Mouse (Mus musculus) frontal cortex, postnatal 36 days (tissue): ENCODE measurements at regions not wholly inside any gene's neighbourhood (a gene's known extent, or its start where the extent isn't known, plus 50 kb on each side); places are given as distances from the start of the nearest gene placed in this dataset.
A peak's percentile ranks its signal among the peaks of the same experiment; 100 is the strongest.

Source experiments
- DNase-seq, 2 experiments: peaks; one replicate each; pipeline ENCODE4 v3.0.0; 2022; ENCODE audit warnings: low spot score in 2 of 2

DNA sequence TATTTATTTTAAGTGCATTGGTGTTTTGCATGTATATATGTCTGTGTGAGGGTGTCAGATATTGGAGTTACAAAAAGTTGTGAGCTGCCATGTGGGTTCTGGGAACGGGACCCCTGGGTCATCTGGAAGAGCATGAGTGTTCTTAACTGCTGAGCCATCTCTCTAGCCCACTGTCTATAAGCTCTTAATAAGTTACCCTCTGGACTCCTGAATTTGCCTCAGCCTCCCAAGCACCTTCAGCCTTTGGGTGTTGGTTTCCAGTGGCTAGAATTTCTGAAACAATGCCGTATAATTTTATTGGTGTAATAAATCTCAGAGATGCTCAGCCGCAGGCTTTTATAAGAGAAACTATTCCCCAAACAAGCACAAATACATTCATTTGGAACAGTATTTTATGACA lies 75.0 kb downstream of the Nat3 start:
- no peak for DNase-seq

DNA sequence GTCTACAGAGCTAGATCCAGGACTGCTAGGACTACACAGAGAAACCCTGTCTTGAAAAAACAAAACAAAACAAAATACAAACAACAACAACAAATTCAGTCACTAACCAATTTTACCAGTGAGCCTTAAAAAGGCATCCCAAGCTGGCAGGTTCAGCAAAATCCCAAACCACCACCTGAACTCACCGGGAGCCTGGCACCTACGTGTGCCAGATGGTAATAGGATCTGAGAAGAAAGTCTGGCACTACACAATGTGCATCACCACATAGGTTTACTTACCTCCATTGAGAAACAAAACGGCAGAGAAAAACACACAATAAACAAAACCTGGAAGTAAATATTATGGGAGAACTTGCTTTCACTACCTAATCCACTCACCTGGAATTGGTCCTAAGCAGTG lies 98.6 kb downstream of the Nat3 start:
- DNase-seq = no peak

GRCm38 (mm10) chr8:67631691-67632090 lies 108.0 kb downstream of the Nat3 start:
- peak; percentile 30 to 72 for DNase-seq

GRCm38 (mm10) chr8:67632290-67632689 lies 108.6 kb downstream of the Nat3 start:
- DNase-seq = peak; percentile 3 to 15
